Mouse (Mus musculus) heart, postnatal 25 days (tissue): ENCODE results near the gene Rad23b. TPM values are rescaled to one million over a fixed set of nuclear protein-coding genes. Genes with fewer than 3 reads are reported as not detected.
"Not testable (repeated sequence)": the region's sequence is repeated elsewhere in the genome, so short reads cannot be mapped to it uniquely, and the experiment has no call there.

Experiments used
- DNase-seq: peaks from one replicate; pipeline ENCODE4 v3.0.0; 2022; ENCODE audit warnings: low spot score
- intact Hi-C: fragments of 180-260 bp; cut with DNase I; formaldehyde crosslinking; loops from one replicate; pipeline ENCODE4 v1.15.1; 2025
- total RNA-seq, 2 experiments: library from RNA; stranded (reverse); gene quantifications; 2 replicates each; pipeline ENCODE4 v1.2.3; 2021

Gene Rad23b
- 100 to 1,000 TPM in 1 of 2 experiments, 10 to 100 TPM in 1; 94.6 to 112 TPM for total RNA-seq

GRCm38 (mm10) chr4:55349452-55350218 is at the start of gene Rad23b:
TSS of gene Rad23b (plus strand) at chr4:55350043.
- intact Hi-C loops, result loop anchor here (5.0 kb wide), 1 partner anchor 183 kb away; the partner anchor contains the start of gene Klf4

GRCm38 (mm10) chr4:55304121-55304520 is 45.7 kb upstream of the Rad23b start:
- DNase-seq, result no peak
- intact Hi-C loops, result no loop called here

More at GRCm38 (mm10) chr4:55349452-55350218, at the start of gene Rad23b:
- peak; percentile 100 for DNase-seq

GRCm38 (mm10) chr4:55306636-55307035 is 43.2 kb upstream of the Rad23b start:
- intact Hi-C loops, result no loop called here
- no peak for DNase-seq

- no peak for DNase-seq
- intact Hi-C loops, result no loop called here
Measured at GRCm38 (mm10) chr4:55316726-55317125, 33.1 kb upstream of the Rad23b start.

- intact Hi-C loops, DNase-seq: not testable (repeated sequence)
Measured at GRCm38 (mm10) chr4:55318350-55318749, 31.5 kb upstream of the Rad23b start.

GRCm38 (mm10) chr4:55325786-55326518 is 23.9 kb upstream of the Rad23b start:
- intact Hi-C loops, result no loop called here

GRCm38 (mm10) chr4:55327508-55327907 is 22.3 kb upstream of the Rad23b start:
- no peak for DNase-seq
- intact Hi-C loops, result no loop called here

More at GRCm38 (mm10) chr4:55325786-55326518, 23.9 kb upstream of the Rad23b start:
- DNase-seq, result no peak

GRCm38 (mm10) chr4:55328471-55328870 is 21.4 kb upstream of the Rad23b start:
- intact Hi-C loops, result no loop called here
- no peak for DNase-seq

GRCm38 (mm10) chr4:55328928-55329327 is 20.9 kb upstream of the Rad23b start:
- DNase-seq, intact Hi-C loops: not testable (repeated sequence)

- DNase-seq, result no peak
- intact Hi-C loops, result no loop called here
Measured at GRCm38 (mm10) chr4:55329621-55330346, 20.1 kb upstream of the Rad23b start.

GRCm38 (mm10) chr4:55335030-55335770 is 14.6 kb upstream of the Rad23b start:
- no peak for DNase-seq
- intact Hi-C loops, result no loop called here

GRCm38 (mm10) chr4:55338905-55339304 is 10.9 kb upstream of the Rad23b start:
- DNase-seq, result no peak
- intact Hi-C loops, result no loop called here

GRCm38 (mm10) chr4:55339388-55339787 is 10.5 kb upstream of the Rad23b start:
- intact Hi-C loops, result no loop called here

GRCm38 (mm10) chr4:55341797-55342196 is 8.0 kb upstream of the Rad23b start:
- DNase-seq, result no peak
- intact Hi-C loops, result no loop called here

More at GRCm38 (mm10) chr4:55339388-55339787, 10.5 kb upstream of the Rad23b start:
- DNase-seq, result no peak

- no peak for DNase-seq
- intact Hi-C loops, result no loop called here
Measured at GRCm38 (mm10) chr4:55342602-55343001, 7.2 kb upstream of the Rad23b start.

GRCm38 (mm10) chr4:55343287-55343686 is 6.6 kb upstream of the Rad23b start:
- intact Hi-C loops, result no loop called here
- DNase-seq, result no peak

- intact Hi-C loops, result no loop called here
- DNase-seq, result no peak
Measured at GRCm38 (mm10) chr4:55348759-55349451, 938 bp upstream of the Rad23b start.

GRCm38 (mm10) chr4:55350219-55350931 is 532 bp downstream of the Rad23b start:
- DNase-seq, result no peak
- intact Hi-C loops, result loop anchor here (5.0 kb wide), 1 partner anchor 182 kb away; the partner anchor contains the start of gene Klf4
